ENCODE assay signal across 23 mouse cellular contexts in the genomic region with DNA sequence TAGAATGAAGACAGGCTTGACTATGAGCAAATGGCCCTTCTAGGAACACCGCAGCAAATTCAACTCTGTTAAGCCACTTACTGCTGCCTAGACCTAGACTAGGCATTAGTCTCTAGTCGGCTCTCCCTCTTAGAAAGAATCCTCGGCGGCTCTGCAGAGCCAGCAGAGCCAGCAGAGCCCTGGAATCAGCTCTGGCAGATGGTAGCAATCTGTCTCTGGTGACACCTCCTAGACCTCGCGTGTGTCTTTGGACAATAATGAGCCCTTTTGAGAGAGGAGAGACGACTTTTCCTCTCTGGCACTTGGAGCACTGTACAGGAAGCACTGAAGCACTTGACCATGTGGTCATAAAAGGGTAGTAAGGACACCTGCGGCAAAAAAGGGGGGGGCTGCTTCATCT. TPM values are rescaled to one million over a fixed set of nuclear protein-coding genes. Genes with fewer than 3 reads are reported as not detected.
DNase-seq lines count a peak whose midpoint lies in the region; ATAC-seq lines count a peak whose summit lies in the region.
"Had no signal": no experiment of that assay in that cellular context is flagged by ENCODE, and none has a peak within 500 bp of the region (broad histone marks: within the 10 kb centered on the region; RNA-seq: fewer than 3 reads in every experiment).

No protein-coding gene starts in this region.

- WGBS in forebrain, embryonic 15.5 days: 52% methylated on average over 8 of the region's 8 CpGs
- WGBS in kidney, embryonic 15.5 days: 54% methylated on average over 8 of the region's 8 CpGs

- H3K4me3 ChIP-seq in forebrain, embryonic 15.5 days: no peak overlapping the region
- no peak overlapping the region for H3K4me3 ChIP-seq in kidney, embryonic 15.5 days (replicated peaks)
- H3K4me3 ChIP-seq: embryonic facial prominence, embryonic 12.5 days; erythroblast, embryonic 14.5 days; heart, embryonic 10.5 days had no signal

- peaks cover 40% of the 10 kb centered on the region for H3K4me1 ChIP-seq in forebrain, embryonic 15.5 days
- H3K4me1 ChIP-seq in kidney, embryonic 15.5 days: peaks cover 23% of the 10 kb centered on the region

- no peaks in the 10 kb centered on the region for H3K27me3 ChIP-seq in forebrain, embryonic 15.5 days
- no peaks in the 10 kb centered on the region for H3K27me3 ChIP-seq in kidney, embryonic 15.5 days
- H3K27me3 ChIP-seq: embryonic facial prominence, embryonic 12.5 days; Patski had no signal

- no peak for ATAC-seq in forebrain, embryonic 15.5 days (replicated peaks)
- no peak for ATAC-seq in kidney, embryonic 15.5 days (replicated peaks; ENCODE audit: low FRiP score)
- ATAC-seq: CD4-positive, CD25-positive, alpha-beta regulatory T cell, adult 4 months; lung, postnatal 0 days; Patski had no signal

- no peak overlapping the region for H3K9ac ChIP-seq in forebrain, embryonic 15.5 days (replicated peaks)
- no peak overlapping the region for H3K9ac ChIP-seq in kidney, embryonic 15.5 days
- H3K9ac ChIP-seq: embryonic facial prominence, embryonic 12.5 days had no signal

- intact Hi-C loops in left cerebral cortex, postnatal 4 days (cut with DNase I): no loop called here
- intact Hi-C loops in left cerebral cortex, postnatal 25 days (cut with DNase I): no loop called here

- H3K4me2 ChIP-seq in forebrain, embryonic 15.5 days (replicated peaks): no peak overlapping the region
- H3K4me2 ChIP-seq in kidney, embryonic 15.5 days: no peak overlapping the region
- H3K4me2 ChIP-seq: embryonic facial prominence, embryonic 12.5 days had no signal

- peak overlapping the region; percentile 100 for H3K27ac ChIP-seq in forebrain, embryonic 15.5 days (replicated peaks)
- H3K27ac ChIP-seq in kidney, embryonic 15.5 days: no peak overlapping the region
- H3K27ac ChIP-seq: embryonic facial prominence, embryonic 12.5 days; heart, embryonic 10.5 days had no signal

- H3K9me3 ChIP-seq in forebrain, embryonic 15.5 days: no peaks in the 10 kb centered on the region
- no peaks in the 10 kb centered on the region for H3K9me3 ChIP-seq in kidney, embryonic 15.5 days (replicated peaks)
- H3K9me3 ChIP-seq: embryonic facial prominence, embryonic 12.5 days; heart, embryonic 10.5 days had no signal

- peaks cover 7% of the 10 kb centered on the region; the same call in 1 of the 2 replicates for H3K36me3 ChIP-seq in forebrain, embryonic 15.5 days
- peaks cover 52% of the 10 kb centered on the region for H3K36me3 ChIP-seq in kidney, embryonic 15.5 days

- DNase-seq in cerebellum, adult 18-20 months: peak; percentile 26 to 36
- no peak for DNase-seq in cerebellum, postnatal 4 days (ENCODE audit: low spot score in 2 of 2)
- peak; percentile 24 for DNase-seq in left cerebral cortex, postnatal 4 days
- DNase-seq in left cerebral cortex, postnatal 25 days (ENCODE audit: low spot score in 2 of 2): no peak
- DNase-seq in cerebellum, adult 9-10 months: peak; percentile 50
- no peak for DNase-seq in right cerebral cortex, adult 18-20 months
- DNase-seq: adrenal gland, adult 8-10 months; kidney, adult 11 months; kidney, postnatal 10 days; liver had no signal

RNA-seq across cellular contexts. Expression of a gene that starts 3.3 kb away (rescaled TPM):
- total RNA-seq in left cerebral cortex, postnatal 4 days (2021): 100 to 1,000 TPM; 274 to 291 TPM
- total RNA-seq in left cerebral cortex, postnatal 25 days (2021): 100 to 1,000 TPM in 1 of 2 experiments, 10 to 100 TPM in 1; 95.1 to 113 TPM
- 2,070 and 2,100 TPM in 2 replicates for polyA plus RNA-seq in forebrain, embryonic 15.5 days (2015; fragmentation: Nextera tagmentation; extraction: Ambion mirVana)
- 2,667 and 2,783 TPM in 2 replicates for polyA plus RNA-seq in kidney, embryonic 15.5 days (2015; fragmentation: Nextera tagmentation; extraction: Ambion mirVana)

RNA-seq across cellular contexts. Expression of a gene that starts 29.0 kb away (rescaled TPM):
- 10 to 100 TPM; 49.1 to 57.1 TPM for total RNA-seq in left cerebral cortex, postnatal 4 days (2021)
- total RNA-seq in left cerebral cortex, postnatal 25 days (2021): 10 to 100 TPM; 60.5 to 66.1 TPM
- 52.8 and 56.7 TPM in 2 replicates for polyA plus RNA-seq in forebrain, embryonic 15.5 days (2015; fragmentation: Nextera tagmentation; extraction: Ambion mirVana)
- polyA plus RNA-seq in kidney, embryonic 15.5 days (2015; fragmentation: Nextera tagmentation; extraction: Ambion mirVana): 47.4 and 48.4 TPM in 2 replicates

RNA-seq across cellular contexts. Expression of a gene that starts 46.9 kb away (rescaled TPM):
- not detected for total RNA-seq in left cerebral cortex, postnatal 4 days (2021)
- not detected for total RNA-seq in left cerebral cortex, postnatal 25 days (2021)
- not detected in 2 replicates for polyA plus RNA-seq in forebrain, embryonic 15.5 days (2015; fragmentation: Nextera tagmentation; extraction: Ambion mirVana)
- polyA plus RNA-seq in kidney, embryonic 15.5 days (2015; fragmentation: Nextera tagmentation; extraction: Ambion mirVana): 0.17 and 0.18 TPM in 2 replicates
- total RNA-seq: adrenal gland, adult 8-10 months; layer of hippocampus, adult 8-10 months; left cerebral cortex, postnatal 36 days had no signal
- polyA plus RNA-seq: CD4-positive, CD25-positive, alpha-beta regulatory T cell, adult 4 months; cortical plate, adult 2 months; erythroblast, embryonic 14.5 days; gonadal fat pad, adult 2 months; lung, postnatal 0 days; Patski; small intestine, adult 2 months had no signal

Comparison
In these comparisons a context has a peak if more than half of its experiments do, and no peak if none do; other contexts are left out.
1. DNase-seq: peak in cerebellum, adult 18-20 months (2 of 2), left cerebral cortex, postnatal 4 days (single experiment) and cerebellum, adult 9-10 months (single experiment); none in cerebellum, postnatal 4 days (0 of 2), left cerebral cortex, postnatal 25 days (0 of 2) and right cerebral cortex, adult 18-20 months (single experiment).